Mouse (Mus musculus) right cerebral cortex, postnatal 10 days (tissue): ENCODE measurements around the gene Pdia4.
A peak's percentile ranks its signal among the peaks of the same experiment; 100 is the strongest.
"Not testable (repeated sequence)": the region's sequence is repeated elsewhere in the genome, so short reads cannot be mapped to it uniquely, and the experiment has no call there.

Source experiments
- DNase-seq, 2 experiments: peaks; one replicate each; pipeline ENCODE4 v3.0.0; 2021; ENCODE audit warnings: low spot score in 2 of 2

The Pdia4 gene

GRCm38 (mm10) chr6:47813257-47813878 lies at the start of gene Pdia4:
TSS of gene Pdia4 (minus strand) at chr6:47813430.
- DNase-seq = peak; percentile 98 to 99

DNA sequence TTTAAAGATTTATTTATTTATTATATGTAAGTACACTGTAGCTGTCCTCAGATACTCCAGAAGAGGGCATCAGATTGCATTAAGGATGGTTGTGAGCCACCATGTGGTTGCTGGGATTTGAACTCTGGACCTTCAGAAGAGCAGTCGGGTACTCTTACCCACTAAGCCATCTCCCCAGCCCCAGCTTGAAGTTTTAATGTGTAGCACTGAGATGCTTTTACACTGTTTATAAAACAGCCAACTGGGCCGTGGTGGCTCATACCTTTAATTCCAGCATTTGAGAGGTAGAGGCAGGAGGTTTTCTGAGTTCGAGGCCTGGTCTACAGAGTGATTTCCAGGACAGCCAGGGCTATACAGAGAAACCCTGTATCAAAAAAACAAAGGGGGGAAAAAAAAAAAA lies 44.5 kb upstream of the Pdia4 start:
- DNase-seq = not testable (repeated sequence)

DNA sequence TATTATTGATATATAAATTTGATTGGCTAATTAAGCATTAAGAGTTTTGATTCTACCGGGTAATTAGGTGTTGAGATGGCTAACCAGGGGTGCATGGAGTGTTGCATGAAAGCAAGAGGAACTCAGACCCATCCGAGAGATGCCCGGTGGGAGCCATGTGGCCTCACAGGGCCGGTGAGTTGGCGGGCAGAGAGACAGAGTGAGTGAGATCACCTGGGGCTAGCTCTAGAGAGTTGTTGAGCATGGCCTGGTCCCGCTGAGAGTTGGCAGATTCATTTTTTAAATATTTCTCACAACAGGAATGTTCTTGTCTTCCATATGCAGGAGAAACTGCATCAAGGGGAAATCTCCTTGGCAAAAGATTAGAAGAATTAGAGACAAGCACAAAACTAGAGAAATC lies 44.0 kb upstream of the Pdia4 start:
- DNase-seq = no peak

GRCm38 (mm10) chr6:47845779-47846178 lies 32.5 kb upstream of the Pdia4 start:
- no peak for DNase-seq

DNA sequence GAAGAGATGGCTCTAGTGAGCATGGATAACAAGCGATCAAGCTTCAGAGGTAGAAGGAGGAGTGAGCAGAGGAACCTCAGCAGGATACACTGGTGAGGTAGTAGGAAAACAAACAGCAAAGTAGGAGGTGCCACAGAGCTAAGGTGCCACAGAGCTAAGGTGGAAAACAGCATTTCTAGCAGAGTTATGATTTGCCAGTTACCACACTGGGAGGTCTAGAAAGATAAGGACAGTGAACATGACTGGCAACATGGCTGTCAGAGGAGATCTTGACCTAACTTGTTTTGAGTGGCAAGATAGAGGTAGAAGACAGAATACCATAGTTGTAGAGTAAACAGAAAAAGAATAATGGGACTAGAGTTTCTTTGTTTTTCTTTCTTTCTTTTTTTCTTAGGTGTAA lies 29.1 kb upstream of the Pdia4 start:
- DNase-seq = no peak

DNA sequence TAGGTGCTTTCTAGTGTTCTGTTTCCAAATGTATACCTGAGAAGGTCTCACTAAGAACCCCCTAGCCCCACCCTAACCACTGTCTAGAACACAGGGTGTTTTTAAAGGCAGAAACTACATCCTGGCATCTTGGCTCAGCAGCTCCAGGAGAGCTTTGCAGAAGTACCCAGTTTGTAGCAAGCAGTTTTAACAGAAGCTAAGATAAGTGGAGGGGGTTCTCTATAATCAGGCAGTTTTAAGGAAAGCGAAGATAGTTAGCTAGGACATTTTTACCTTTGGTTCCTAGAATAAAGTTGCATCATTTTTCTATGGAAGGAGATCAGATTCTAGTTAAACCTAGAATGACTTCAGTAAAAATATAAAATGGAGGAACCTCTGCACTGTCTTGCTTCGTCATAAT lies 28.6 kb upstream of the Pdia4 start:
- no peak for DNase-seq

DNA sequence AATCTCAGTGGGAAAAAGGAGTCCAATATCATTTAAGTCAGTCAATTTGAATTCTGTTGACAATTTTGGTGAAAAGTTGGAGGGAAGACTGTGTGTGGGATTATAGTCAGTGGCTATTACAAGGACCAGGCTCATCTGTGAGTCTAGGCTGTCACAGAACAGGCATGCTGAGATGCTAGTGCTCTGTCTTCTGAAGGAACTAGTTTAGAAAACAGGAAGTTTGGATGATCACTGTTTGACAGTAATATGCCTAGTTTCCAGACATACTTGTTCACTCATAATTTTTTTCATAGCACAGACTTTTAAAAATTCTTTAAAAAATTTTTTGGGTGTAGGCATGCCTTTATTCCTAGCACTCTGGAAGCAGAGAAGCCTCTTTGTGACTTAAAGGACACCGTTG lies 27.8 kb upstream of the Pdia4 start:
- no peak for DNase-seq

DNA sequence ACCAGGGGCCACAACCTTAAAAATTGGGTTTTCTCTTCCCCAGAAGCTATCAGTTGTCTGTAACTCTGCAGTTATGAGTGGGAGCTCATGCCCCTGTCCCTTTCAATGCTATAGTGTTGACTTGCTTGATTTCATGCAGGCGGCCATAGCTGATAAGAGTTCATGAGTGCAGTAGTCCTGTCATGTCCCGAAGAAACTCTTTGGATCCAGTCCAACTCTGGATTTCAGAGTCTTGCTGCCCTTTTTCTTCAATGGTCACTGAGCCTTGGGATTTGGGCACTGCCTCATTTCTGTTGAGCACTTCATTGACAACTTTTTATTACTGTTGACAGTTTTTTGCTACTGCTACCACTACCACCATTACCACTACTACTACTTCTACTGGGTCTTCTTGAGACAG lies 24.4 kb upstream of the Pdia4 start:
- DNase-seq = no peak

GRCm38 (mm10) chr6:47835984-47836521 lies 22.8 kb upstream of the Pdia4 start:
- DNase-seq = peak; percentile 65 to 71

- DNase-seq = peak; percentile 96
Measured at GRCm38 (mm10) chr6:47835482-47835983, 22.3 kb upstream of the Pdia4 start, which contains the start of gene Zfp398. TSS of gene Zfp398 (plus strand) at chr6:47835661.

- DNase-seq = no peak
Measured at GRCm38 (mm10) chr6:47832220-47832619, 19.0 kb upstream of the Pdia4 start.

GRCm38 (mm10) chr6:47830104-47831078 lies 17.2 kb upstream of the Pdia4 start, which contains the start of gene Zfp786:
TSS of gene Zfp786 (minus strand) at chr6:47830867.
- DNase-seq = peak; percentile 94 to 96

DNA sequence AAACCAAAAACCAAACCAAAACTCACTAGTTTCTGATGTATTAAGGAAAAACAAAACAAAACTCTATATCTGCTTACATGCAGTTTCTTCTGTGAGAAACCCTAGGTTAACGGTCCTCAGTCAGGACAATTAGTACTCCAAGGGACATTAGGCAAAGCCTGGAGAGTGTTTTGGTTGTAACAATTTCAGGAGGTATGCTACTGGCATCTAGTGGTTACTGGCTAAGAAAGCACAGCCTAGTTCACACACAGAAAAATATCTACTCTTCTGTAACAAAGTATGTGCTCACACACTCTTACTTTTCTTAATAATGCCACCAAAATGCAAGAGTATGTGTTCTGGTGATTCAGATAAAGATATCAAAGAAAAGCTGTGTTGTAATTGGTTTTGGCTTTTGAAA lies 15.7 kb upstream of the Pdia4 start:
- no peak for DNase-seq

DNA sequence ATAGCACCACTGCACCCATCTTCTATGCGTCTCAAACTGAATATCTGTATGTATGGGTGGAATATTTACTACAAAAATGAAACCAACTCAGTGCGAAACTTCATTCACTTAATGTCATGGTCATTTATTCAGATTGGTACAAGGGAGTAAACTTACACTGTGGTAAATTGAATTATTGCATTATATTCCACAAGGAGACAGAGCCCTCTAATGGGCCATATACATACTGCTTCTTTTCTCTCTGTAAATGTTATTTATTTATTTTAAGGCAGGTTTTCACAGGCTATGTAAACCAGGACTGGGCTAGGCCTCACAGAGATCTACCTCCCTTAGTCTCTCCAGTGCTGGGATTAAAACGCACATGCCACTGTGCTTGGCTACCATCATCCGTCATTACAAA lies 14.2 kb upstream of the Pdia4 start:
- DNase-seq = no peak

GRCm38 (mm10) chr6:47824241-47824640 lies 11.0 kb upstream of the Pdia4 start:
- no peak for DNase-seq

GRCm38 (mm10) chr6:47821776-47822175 lies 8.5 kb upstream of the Pdia4 start:
- DNase-seq = no peak

DNA sequence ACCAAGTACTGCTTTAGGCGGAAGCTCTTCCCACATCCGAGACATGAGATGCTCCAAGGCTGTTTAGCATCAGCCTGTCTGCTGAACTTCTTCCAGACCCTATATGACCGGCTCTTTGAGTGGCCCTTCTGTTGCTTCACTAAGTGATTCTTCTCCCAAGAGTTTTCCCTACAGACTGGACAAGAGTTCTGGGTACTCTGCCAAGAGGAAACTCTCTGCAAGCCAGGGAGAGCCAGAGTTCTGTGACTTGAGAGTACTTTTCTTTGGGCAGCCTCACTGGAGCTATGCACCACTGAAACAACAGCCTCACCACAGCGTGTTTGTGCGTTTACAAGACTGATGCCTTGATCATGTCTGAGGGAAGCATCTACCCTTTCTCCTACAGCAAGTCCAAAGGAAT lies 8.0 kb upstream of the Pdia4 start:
- no peak for DNase-seq

DNA sequence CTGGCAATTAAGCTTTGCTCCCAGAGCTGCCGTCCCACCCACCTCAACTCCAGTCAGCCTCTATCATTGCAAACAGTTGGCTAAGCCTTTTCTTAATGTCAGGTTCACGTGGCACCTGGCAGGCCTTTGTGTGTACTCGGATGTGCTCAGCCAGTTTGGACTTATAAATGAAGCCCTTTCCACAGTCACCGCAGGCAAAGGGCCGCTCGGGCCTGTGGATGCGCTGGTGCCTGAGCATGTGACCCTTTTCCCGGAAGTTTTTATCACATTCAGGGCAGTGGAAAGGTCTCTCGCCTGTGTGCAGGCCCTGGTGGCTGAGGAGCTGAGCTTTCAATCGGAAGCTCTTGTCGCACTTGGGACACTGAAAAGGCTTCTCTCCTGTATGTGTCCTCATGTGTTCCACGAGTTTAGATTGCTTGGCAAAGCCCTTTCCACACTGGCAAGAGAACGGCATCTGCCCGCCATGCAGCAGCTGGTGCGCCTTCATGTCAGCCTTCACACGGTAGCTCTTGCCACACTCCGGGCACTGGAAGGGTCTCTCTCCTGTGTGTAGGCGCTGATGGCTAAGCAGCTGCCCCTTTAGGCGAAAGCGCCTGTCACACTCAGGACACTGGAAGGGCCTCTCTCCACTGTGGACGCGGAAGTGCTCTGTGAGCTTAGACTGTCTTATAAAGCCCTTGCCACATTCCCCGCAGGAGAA lies 6.5 kb upstream of the Pdia4 start:
- peak in 1 of 2 experiments; percentile 33 for DNase-seq

GRCm38 (mm10) chr6:47818721-47819120 lies 5.5 kb upstream of the Pdia4 start:
- no peak for DNase-seq

- DNase-seq = no peak
Measured at GRCm38 (mm10) chr6:47816151-47816550, 2.9 kb upstream of the Pdia4 start.

- no peak for DNase-seq
Measured at GRCm38 (mm10) chr6:47812271-47812915, 837 bp downstream of the Pdia4 start.
